Mouse (Mus musculus) megakaryocyte-erythroid progenitor cell, adult 5-6 weeks (primary cell): ENCODE measurements at regions not wholly inside any gene's neighbourhood (a gene's known extent, or its start where the extent isn't known, plus 50 kb on each side); places are given as distances from the start of the nearest gene placed in this dataset.
"Not testable (repeated sequence)": the region's sequence is repeated elsewhere in the genome, so short reads cannot be mapped to it uniquely, and the experiment has no call there.

ENCODE experiments used
- ATAC-seq: replicated peaks from 2 replicates; pipeline ENCODE4 v1.8.0; 2016; ENCODE audit warnings: mild to moderate bottlenecking, inconsistent platforms; ENCODE audit not compliant: severe bottlenecking, poor library complexity, low FRiP score, low TSS enrichment

DNA sequence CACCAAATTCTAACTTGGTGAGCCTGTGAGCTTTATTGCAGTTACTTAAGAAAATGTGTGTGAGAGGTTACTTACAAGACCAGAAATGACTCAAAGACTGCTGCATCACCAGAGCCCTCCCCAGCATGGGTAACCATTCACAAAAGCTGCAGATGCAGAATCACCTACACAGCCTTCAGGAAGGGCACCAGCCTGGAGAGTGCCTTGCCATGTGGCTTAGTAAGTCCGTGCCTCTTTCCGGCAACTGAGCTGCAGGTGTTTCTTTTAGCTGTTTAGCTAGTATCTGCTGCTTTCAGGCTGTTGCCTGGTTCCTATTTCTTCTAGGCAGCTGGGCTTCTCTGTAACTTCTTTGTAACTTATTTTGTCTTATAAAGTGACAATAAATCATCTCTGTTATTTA is 213.2 kb upstream of the Stxbp6 start:
- ATAC-seq, result no peak

DNA sequence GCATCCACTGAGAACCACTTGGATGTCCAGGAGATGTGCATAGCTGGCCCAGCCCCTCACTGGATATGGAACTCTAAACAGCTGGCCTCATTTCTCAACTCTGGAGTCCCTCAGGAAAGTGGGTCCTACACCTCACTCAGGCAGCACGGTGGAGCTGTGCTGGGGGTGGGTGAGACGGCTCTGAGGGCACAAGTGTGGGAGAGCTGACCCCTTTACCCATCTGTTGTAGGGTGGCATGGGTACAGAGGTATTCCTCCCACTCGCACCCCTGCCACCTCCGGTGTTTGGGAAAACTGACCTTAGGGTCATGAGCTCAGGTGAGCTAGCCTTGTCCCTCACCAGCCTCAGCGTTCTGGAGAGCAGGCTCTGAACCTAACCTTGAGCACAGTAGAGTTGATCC is 181.8 kb upstream of the Stxbp6 start:
- no peak for ATAC-seq

GRCm38 (mm10) chr12:45211131-45211530 is 136.6 kb upstream of the Stxbp6 start:
- ATAC-seq, result no peak

- ATAC-seq, result no peak
Measured at GRCm38 (mm10) chr12:45195304-45195920, 120.9 kb upstream of the Stxbp6 start.

- peak; percentile 71; the same call in 1 of the 2 replicates for ATAC-seq
Measured at GRCm38 (mm10) chr12:45187149-45187548, 112.6 kb upstream of the Stxbp6 start.

DNA sequence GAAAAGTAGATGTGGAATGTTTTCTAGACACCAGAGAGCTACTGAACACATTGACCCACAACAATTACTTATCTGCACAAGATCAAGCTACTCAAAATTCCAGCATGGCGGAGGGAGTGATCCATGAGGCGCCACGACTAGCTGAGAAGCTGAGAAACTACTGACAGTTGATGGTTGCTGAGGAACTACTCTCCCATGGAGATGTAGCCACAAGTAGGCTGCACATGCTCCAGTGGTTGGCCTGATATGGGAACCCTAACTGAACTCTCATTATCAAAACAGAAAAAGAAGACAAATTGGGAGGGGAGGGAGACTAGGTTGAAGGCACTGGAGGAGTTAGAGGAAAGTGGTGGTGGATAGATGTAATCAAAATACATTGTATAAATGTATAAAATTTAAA is 110.0 kb upstream of the Stxbp6 start:
- no peak for ATAC-seq

DNA sequence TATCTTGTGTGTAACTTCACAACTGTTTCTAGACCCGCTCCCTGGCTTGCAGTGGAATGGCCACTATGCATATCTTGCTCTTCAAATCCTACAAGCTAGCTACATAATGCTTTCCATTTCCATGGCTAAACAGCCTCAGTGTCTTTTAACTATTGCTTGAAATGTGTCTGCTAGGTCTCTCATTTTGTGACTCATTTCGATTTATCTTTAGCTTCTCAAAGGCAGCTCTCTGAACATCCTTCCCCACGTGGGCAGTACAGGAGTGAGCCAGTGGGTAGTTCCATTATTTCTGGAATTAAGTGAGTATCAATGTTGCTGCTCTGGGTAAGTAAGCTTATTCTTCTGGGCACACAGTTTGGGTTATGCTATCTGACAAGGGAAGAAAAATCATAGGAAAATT is 102.9 kb upstream of the Stxbp6 start:
- no peak for ATAC-seq

- ATAC-seq, result not testable (repeated sequence)
Measured at GRCm38 (mm10) chr12:45175259-45175658, 100.8 kb upstream of the Stxbp6 start.

DNA sequence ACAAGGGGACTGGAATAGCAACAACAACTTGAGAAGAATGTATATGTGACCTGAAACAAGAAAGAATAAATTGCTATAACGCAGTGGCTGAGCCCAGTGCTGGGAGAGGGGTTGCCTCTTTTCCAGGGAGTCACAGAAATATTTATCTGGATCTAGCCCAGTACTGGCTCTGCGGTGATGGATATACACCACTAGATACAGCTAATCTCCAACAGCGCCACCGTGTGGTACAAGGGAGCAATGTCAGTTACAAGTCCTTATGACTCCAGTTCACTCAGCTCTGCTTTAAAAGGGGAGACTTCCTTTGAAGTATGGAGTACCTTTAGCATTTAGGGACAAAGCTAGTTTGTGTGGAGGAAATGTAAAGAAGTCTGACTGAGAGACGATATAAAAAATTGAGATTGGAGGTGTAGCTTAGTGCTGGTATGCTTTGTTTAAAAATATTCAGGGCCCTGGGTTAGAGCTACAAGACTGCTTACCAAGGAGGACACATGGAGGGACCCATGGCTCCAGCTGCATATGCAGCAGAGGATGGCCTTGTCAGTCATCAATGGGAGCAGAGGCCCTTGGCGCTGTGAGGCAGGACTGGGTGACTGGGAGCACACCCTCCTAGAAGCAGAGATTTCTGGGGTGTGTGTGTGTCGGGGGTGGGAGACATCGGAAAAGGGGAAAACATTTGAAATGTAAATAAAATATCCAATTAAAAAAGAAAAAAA is 97.6 kb upstream of the Stxbp6 start:
- ATAC-seq, result peak; percentile 87

DNA sequence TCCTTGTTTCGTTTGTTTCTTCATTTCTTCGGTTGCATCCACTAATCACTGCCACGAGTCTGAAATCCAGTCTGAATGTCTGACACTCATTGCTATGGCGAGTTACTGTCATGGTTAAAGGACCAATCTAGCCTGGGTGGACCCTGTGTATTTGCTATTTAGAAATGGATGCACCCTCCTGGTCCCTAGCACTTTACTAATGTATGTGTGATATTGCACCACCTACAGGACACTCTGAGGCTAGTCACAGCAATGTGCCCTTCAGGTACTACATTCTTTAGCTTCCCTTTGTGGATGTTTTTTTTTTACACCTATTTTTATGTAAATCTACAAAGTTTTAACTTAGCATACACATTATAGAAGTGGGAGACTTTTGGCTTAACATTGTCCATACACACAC is 87.5 kb upstream of the Stxbp6 start:
- peak; percentile 61; the same call in 1 of the 2 replicates for ATAC-seq

- not testable (repeated sequence) for ATAC-seq
Measured at GRCm38 (mm10) chr12:45161581-45161980, 87.1 kb upstream of the Stxbp6 start.

- no peak for ATAC-seq
Measured at GRCm38 (mm10) chr12:45158986-45159385, 84.5 kb upstream of the Stxbp6 start.

- no peak for ATAC-seq
Measured at GRCm38 (mm10) chr12:45137438-45138018, 63.0 kb upstream of the Stxbp6 start.

- no peak for ATAC-seq
Measured at GRCm38 (mm10) chr12:45133415-45133814, 58.9 kb upstream of the Stxbp6 start.

DNA sequence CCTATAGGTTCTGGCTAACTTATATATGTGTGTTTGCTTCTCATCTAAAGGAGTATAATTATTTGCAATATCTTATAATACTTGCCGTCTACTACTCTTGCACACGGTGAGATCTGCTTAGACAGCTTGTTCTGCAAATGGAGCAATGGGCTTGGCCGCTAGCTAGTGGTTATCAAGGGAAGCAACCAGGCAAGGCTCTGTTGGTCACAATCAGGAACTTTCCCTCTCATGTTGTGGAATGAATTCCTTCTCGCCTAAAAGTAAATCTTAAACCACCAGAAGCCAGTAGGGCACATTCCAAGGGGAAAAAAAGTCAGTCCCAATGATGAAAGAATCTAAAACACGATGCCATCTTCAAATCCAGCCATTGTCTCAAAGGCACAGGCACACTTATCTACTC is 56.6 kb upstream of the Stxbp6 start:
- ATAC-seq, result no peak

DNA sequence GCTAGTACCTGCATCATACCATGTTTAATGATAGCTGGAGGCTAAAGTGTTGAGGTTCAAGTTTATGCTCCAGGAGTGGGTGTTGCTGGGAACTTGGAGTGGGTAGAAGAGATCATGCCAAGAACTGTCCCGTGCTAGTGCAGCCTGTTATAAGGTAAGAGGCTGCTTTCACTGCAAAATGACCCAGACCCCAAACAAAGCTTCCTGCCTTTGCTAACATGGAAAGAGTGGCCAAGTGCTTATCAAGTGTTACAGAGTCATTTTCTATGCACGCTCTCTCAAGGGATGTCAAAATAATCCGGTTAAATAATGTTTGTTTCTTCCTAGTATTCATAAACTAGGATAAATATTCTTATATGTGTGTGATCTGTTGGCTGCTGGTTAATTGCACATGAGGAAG is 51.4 kb upstream of the Stxbp6 start:
- ATAC-seq, result no peak
